Mouse (Mus musculus) common myeloid progenitor, adult 5-6 weeks (primary cell): ENCODE measurements around the gene Lrrc59. TPM values are rescaled to one million over a fixed set of nuclear protein-coding genes. Genes with fewer than 3 reads are reported as not detected.

Source experiments
- ATAC-seq: replicated peaks from 2 replicates; pipeline ENCODE4 v1.8.0; 2016; ENCODE audit warnings: low read depth, mild to moderate bottlenecking, moderate TSS enrichment, inconsistent platforms; ENCODE audit not compliant: poor library complexity, severe bottlenecking
- total RNA-seq: library from RNA; stranded (forward); fragments of 200-1000, 187-1606 nt; gene quantifications from 2 replicates; pipeline ENCODE4 v1.2.3, GENCODE M21; 2017

Gene Lrrc59
- 149 and 151 TPM in 2 replicates for total RNA-seq

GRCm38 (mm10) chr11:94629199-94629883 lies at the start of gene Lrrc59:
Gene Lrrc59 (plus strand): TSS chr11:94629767.
- peak; percentile 99 for ATAC-seq

- no peak for ATAC-seq
Measured at GRCm38 (mm10) chr11:94580111-94580740, 49.3 kb upstream of the Lrrc59 start.

- no peak for ATAC-seq
Measured at GRCm38 (mm10) chr11:94585091-94585490, 44.5 kb upstream of the Lrrc59 start.

- no peak for ATAC-seq
Measured at GRCm38 (mm10) chr11:94587511-94587910, 42.1 kb upstream of the Lrrc59 start.

GRCm38 (mm10) chr11:94596311-94596852 lies 33.2 kb upstream of the Lrrc59 start:
- ATAC-seq, result peak; percentile 78

GRCm38 (mm10) chr11:94597319-94597718 lies 32.2 kb upstream of the Lrrc59 start:
- no peak for ATAC-seq

GRCm38 (mm10) chr11:94598437-94599120 lies 31.0 kb upstream of the Lrrc59 start:
- ATAC-seq, result no peak

GRCm38 (mm10) chr11:94600447-94600846 lies 29.1 kb upstream of the Lrrc59 start:
- no peak for ATAC-seq

- peak; percentile 89 for ATAC-seq
Measured at GRCm38 (mm10) chr11:94601321-94602281, 28.0 kb upstream of the Lrrc59 start, which contains the start of gene Acsf2. Gene Acsf2 (minus strand): TSS chr11:94601871.

GRCm38 (mm10) chr11:94602356-94602955 lies 27.1 kb upstream of the Lrrc59 start:
- ATAC-seq, result no peak

- peak; percentile 18; the same call in 1 of the 2 replicates for ATAC-seq
Measured at GRCm38 (mm10) chr11:94610744-94611740, 18.5 kb upstream of the Lrrc59 start.

- ATAC-seq, result no peak
Measured at GRCm38 (mm10) chr11:94614603-94615002, 15.0 kb upstream of the Lrrc59 start.

- no peak for ATAC-seq
Measured at GRCm38 (mm10) chr11:94615494-94615893, 14.1 kb upstream of the Lrrc59 start.

- no peak for ATAC-seq
Measured at GRCm38 (mm10) chr11:94617646-94618045, 11.9 kb upstream of the Lrrc59 start.

GRCm38 (mm10) chr11:94620766-94621457 lies 8.7 kb upstream of the Lrrc59 start:
- ATAC-seq, result no peak

- ATAC-seq, result no peak
Measured at GRCm38 (mm10) chr11:94621458-94621852, 8.1 kb upstream of the Lrrc59 start.

- no peak for ATAC-seq
Measured at GRCm38 (mm10) chr11:94622162-94622561, 7.4 kb upstream of the Lrrc59 start.

- ATAC-seq, result 0 out of 2 replicates have a peak, but pooled peaks have one; percentile 1
Measured at GRCm38 (mm10) chr11:94629884-94630198, 274 bp downstream of the Lrrc59 start.
